Mouse (Mus musculus): ENCODE measurements around the gene Hsd3b7. TPM values are rescaled to one million over a fixed set of nuclear protein-coding genes. Genes with fewer than 3 reads are reported as not detected.
"Not testable (repeated sequence)": the region's sequence is repeated elsewhere in the genome, so short reads cannot be mapped to it uniquely, and the experiment has no call there.

The Hsd3b7 gene
- polyA plus RNA-seq, 2 experiments, result 44.8 TPM

- peak within 1 kb of the TSS; percentile 14 to 19 for H3K4me3 ChIP-seq (ENCODE audit: insufficient read depth in 1 of 2, low read depth in 2 of 2, low read length in 2 of 2)
- H3K4me2 ChIP-seq (ENCODE audit: low read depth), result peak within 1 kb of the TSS; percentile 45
- no peaks in the 10 kb centered on the region for H3K4me1 ChIP-seq (replicated peaks; ENCODE audit: control insufficient read depth in 2 of 2, insufficient read depth in 2 of 2, low read length in 1 of 2)
- DNase-seq (ENCODE audit: low read depth in 3 of 3, low spot score in 3 of 3) (no peak), ATAC-seq (ENCODE audit: insufficient read depth) (no peak)
- no peak for TF ChIP-seq EP300 (IDR thresholded peaks at IDR 0.05; ENCODE audit: low read depth)
- TF ChIP-seq CTCF (IDR thresholded peaks at IDR 0.05; ENCODE audit: low read depth), result no peak
- no peak within 1 kb of the TSS for H3K27ac ChIP-seq
- H3K27me3 ChIP-seq (ENCODE audit: control insufficient read depth, insufficient read depth, low read length), result no peaks in the 10 kb centered on the region; the same call in 1 of the 2 replicates
- H3K36me3 ChIP-seq (replicated peaks; ENCODE audit: control insufficient read depth, insufficient read depth, low read depth), result no peaks in the 10 kb centered on the region
- H3K9ac ChIP-seq (replicated peaks), result no peak within 1 kb of the TSS
- no peaks in the 10 kb centered on the region for H3K9me3 ChIP-seq (ENCODE audit: control insufficient read depth, low read length)
- 13% methylated on average over 37 of the region's 38 CpGs for WGBS (ENCODE audit: insufficient replicate concordance)
Measured at GRCm38 (mm10) chr7:127824176-127824871, 23.9 kb downstream of the Hsd3b7 start, which contains the start of the genes Stx4a and Stx1b. Gene Stx4a, plus strand, starts transcription at chr7:127824294. Gene Stx1b, minus strand, starts transcription at chr7:127824549.

GRCm38 (mm10) chr7:127835550-127835949 is 35.1 kb downstream of the Hsd3b7 start:
- Histone ChIP-seq H3K9ac (replicated peaks) (no peak overlapping the region), H3K27me3 (ENCODE audit: control insufficient read depth, insufficient read depth, low read length) (no peaks in the 10 kb centered on the region), H3K4me3 (ENCODE audit: insufficient read depth in 1 of 2, low read depth in 2 of 2, low read length in 2 of 2) (no peak overlapping the region), H3K27ac (no peak overlapping the region), H3K36me3 (replicated peaks; ENCODE audit: control insufficient read depth, insufficient read depth, low read depth) (no peaks in the 10 kb centered on the region), H3K4me1 (replicated peaks; ENCODE audit: control insufficient read depth in 2 of 2, insufficient read depth in 2 of 2, low read length in 1 of 2) (peaks cover under 1% of the 10 kb centered on the region in 2 experiments; a peak in 3 of 4 replicates), H3K9me3 (ENCODE audit: control insufficient read depth, low read length) (no peaks in the 10 kb centered on the region), H3K4me2 (ENCODE audit: low read depth) (no peak overlapping the region)
- DNase-seq (ENCODE audit: low read depth in 3 of 3, low spot score in 3 of 3), result no peak
- ATAC-seq (ENCODE audit: insufficient read depth), result no peak
- WGBS (ENCODE audit: insufficient replicate concordance), result 70% methylated on average over 2 of the region's 2 CpGs
- no peak for TF ChIP-seq EP300 (IDR thresholded peaks at IDR 0.05; ENCODE audit: low read depth)
- TF ChIP-seq CTCF (IDR thresholded peaks at IDR 0.05; ENCODE audit: low read depth), result no peak

GRCm38 (mm10) chr7:127837473-127837872 is 37.1 kb downstream of the Hsd3b7 start:
- no peak for ATAC-seq (ENCODE audit: insufficient read depth)
- 86% methylated on average over 5 of the region's 5 CpGs for WGBS (ENCODE audit: insufficient replicate concordance)
- no peak overlapping the region for H3K4me3 ChIP-seq (ENCODE audit: insufficient read depth in 1 of 2, low read depth in 2 of 2, low read length in 2 of 2)

GRCm38 (mm10) chr7:127837878-127838277 is 37.5 kb downstream of the Hsd3b7 start:
- not testable (repeated sequence) for ATAC-seq (ENCODE audit: insufficient read depth); H3K27me3 ChIP-seq (ENCODE audit: control insufficient read depth, insufficient read depth, low read length); H3K9me3 ChIP-seq (ENCODE audit: control insufficient read depth, low read length); H3K27ac ChIP-seq; H3K4me3 ChIP-seq (ENCODE audit: insufficient read depth in 1 of 2, low read depth in 2 of 2, low read length in 2 of 2); H3K36me3 ChIP-seq (replicated peaks; ENCODE audit: control insufficient read depth, insufficient read depth, low read depth); H3K4me2 ChIP-seq (ENCODE audit: low read depth); H3K9ac ChIP-seq (replicated peaks); DNase-seq (ENCODE audit: low read depth in 3 of 3, low spot score in 3 of 3)
- H3K4me1 ChIP-seq (replicated peaks; ENCODE audit: control insufficient read depth in 2 of 2, insufficient read depth in 2 of 2, low read length in 1 of 2), result peaks cover 9 to 10% of the 10 kb centered on the region in 2 experiments
- 72% methylated on average over 4 of the region's 4 CpGs for WGBS (ENCODE audit: insufficient replicate concordance)

More at GRCm38 (mm10) chr7:127837473-127837872, 37.1 kb downstream of the Hsd3b7 start:
- H3K36me3 ChIP-seq (replicated peaks; ENCODE audit: control insufficient read depth, insufficient read depth, low read depth), result no peaks in the 10 kb centered on the region
- TF ChIP-seq EP300 (IDR thresholded peaks at IDR 0.05; ENCODE audit: low read depth), result no peak
- TF ChIP-seq CTCF (IDR thresholded peaks at IDR 0.05; ENCODE audit: low read depth), result no peak
- H3K27ac ChIP-seq, result no peak overlapping the region
- no peak for DNase-seq (ENCODE audit: low read depth in 3 of 3, low spot score in 3 of 3)
- H3K9me3 ChIP-seq (ENCODE audit: control insufficient read depth, low read length), result no peaks in the 10 kb centered on the region
- H3K4me2 ChIP-seq (ENCODE audit: low read depth), result no peak overlapping the region
- peaks cover 7 to 8% of the 10 kb centered on the region in 2 experiments for H3K4me1 ChIP-seq (replicated peaks; ENCODE audit: control insufficient read depth in 2 of 2, insufficient read depth in 2 of 2, low read length in 1 of 2)
- no peak overlapping the region for H3K9ac ChIP-seq (replicated peaks)
- no peaks in the 10 kb centered on the region for H3K27me3 ChIP-seq (ENCODE audit: control insufficient read depth, insufficient read depth, low read length)

- H3K4me2 ChIP-seq (ENCODE audit: low read depth); H3K4me3 ChIP-seq (ENCODE audit: insufficient read depth in 1 of 2, low read depth in 2 of 2, low read length in 2 of 2); H3K36me3 ChIP-seq (replicated peaks; ENCODE audit: control insufficient read depth, insufficient read depth, low read depth); H3K9ac ChIP-seq (replicated peaks); DNase-seq (ENCODE audit: low read depth in 3 of 3, low spot score in 3 of 3); ATAC-seq (ENCODE audit: insufficient read depth); H3K27me3 ChIP-seq (ENCODE audit: control insufficient read depth, insufficient read depth, low read length); H3K27ac ChIP-seq; H3K9me3 ChIP-seq (ENCODE audit: control insufficient read depth, low read length): not testable (repeated sequence)
- WGBS (ENCODE audit: insufficient replicate concordance), result 75% methylated on average over 2 of the region's 2 CpGs
- H3K4me1 ChIP-seq (replicated peaks; ENCODE audit: control insufficient read depth in 2 of 2, insufficient read depth in 2 of 2, low read length in 1 of 2), result peaks cover 9 to 10% of the 10 kb centered on the region in 2 experiments
Measured at GRCm38 (mm10) chr7:127840031-127840430, 39.6 kb downstream of the Hsd3b7 start.
